Comparison of ENCODE assay signal across 22 mouse cellular contexts in genomic region chr3:37290881-37291541, GRCm38 (mm10). TPM values are rescaled to one million over a fixed set of nuclear protein-coding genes. Genes with fewer than 3 reads are reported as not detected.
A peak's percentile ranks its signal among the peaks of the same experiment; 100 is the strongest.
DNase-seq lines count a peak whose midpoint lies in the region; ATAC-seq and TF ChIP-seq lines count a peak whose summit lies in the region.
"Had no signal": no experiment of that assay in that cellular context is flagged by ENCODE, and none has a peak within 500 bp of the region (broad histone marks: within the 10 kb centered on the region; RNA-seq: fewer than 3 reads in every experiment).

No protein-coding gene starts in this region.

- no peak overlapping the region for H3K4me2 ChIP-seq in hindbrain, embryonic 14.5 days (replicated peaks)
- no peak overlapping the region for H3K4me2 ChIP-seq in midbrain, embryonic 13.5 days (replicated peaks)
- no peak overlapping the region for H3K4me2 ChIP-seq in midbrain, embryonic 11.5 days
- no peak overlapping the region for H3K4me2 ChIP-seq in forebrain, postnatal 0 days (ENCODE audit: low read depth)
- H3K4me2 ChIP-seq: heart, embryonic 13.5 days; limb, embryonic 13.5 days had no signal

- H3K9ac ChIP-seq in hindbrain, embryonic 14.5 days = no peak overlapping the region
- no peak overlapping the region for H3K9ac ChIP-seq in midbrain, embryonic 13.5 days (replicated peaks)
- no peak overlapping the region for H3K9ac ChIP-seq in midbrain, embryonic 11.5 days (ENCODE audit: low read length)
- H3K9ac ChIP-seq in forebrain, postnatal 0 days = no peak overlapping the region
- H3K9ac ChIP-seq: heart, embryonic 13.5 days; limb, embryonic 13.5 days had no signal

- H3K27me3 ChIP-seq in hindbrain, embryonic 14.5 days (ENCODE audit: control insufficient read depth, insufficient read depth, low read length) = no peaks in the 10 kb centered on the region
- no peaks in the 10 kb centered on the region for H3K27me3 ChIP-seq in hindbrain, embryonic 10.5 days (ENCODE audit: insufficient read depth, poor library complexity, severe bottlenecking)
- H3K27me3 ChIP-seq in midbrain, embryonic 13.5 days = no peaks in the 10 kb centered on the region
- H3K27me3 ChIP-seq in midbrain, embryonic 11.5 days (ENCODE audit: control insufficient read depth, insufficient read depth, low read length) = no peaks in the 10 kb centered on the region
- H3K27me3 ChIP-seq in forebrain, postnatal 0 days (ENCODE audit: insufficient read depth, low read length) = no peaks in the 10 kb centered on the region
- H3K27me3 ChIP-seq: heart, embryonic 13.5 days; limb, embryonic 13.5 days had no signal

- no peaks in the 10 kb centered on the region for H3K4me1 ChIP-seq in hindbrain, embryonic 14.5 days (replicated peaks; ENCODE audit: control insufficient read depth, insufficient read depth, low read length)
- H3K4me1 ChIP-seq in hindbrain, embryonic 10.5 days (replicated peaks) = peaks cover 9% of the 10 kb centered on the region
- H3K4me1 ChIP-seq in midbrain, embryonic 13.5 days (replicated peaks) = peaks cover 6% of the 10 kb centered on the region
- no peaks in the 10 kb centered on the region; the same call in 1 of the 2 replicates for H3K4me1 ChIP-seq in midbrain, embryonic 11.5 days (ENCODE audit: control insufficient read depth, insufficient read depth, low read length)
- no peaks in the 10 kb centered on the region for H3K4me1 ChIP-seq in forebrain, postnatal 0 days (ENCODE audit: insufficient read depth)
- H3K4me1 ChIP-seq: heart, embryonic 13.5 days; limb, embryonic 13.5 days had no signal

- no peaks in the 10 kb centered on the region for H3K36me3 ChIP-seq in hindbrain, embryonic 14.5 days (replicated peaks; ENCODE audit: control insufficient read depth, insufficient read depth)
- no peaks in the 10 kb centered on the region for H3K36me3 ChIP-seq in hindbrain, embryonic 10.5 days
- H3K36me3 ChIP-seq in midbrain, embryonic 13.5 days = no peaks in the 10 kb centered on the region
- no peaks in the 10 kb centered on the region for H3K36me3 ChIP-seq in midbrain, embryonic 11.5 days (ENCODE audit: control insufficient read depth, insufficient read depth, low read length)
- H3K36me3 ChIP-seq in forebrain, postnatal 0 days (ENCODE audit: insufficient read depth) = no peaks in the 10 kb centered on the region
- H3K36me3 ChIP-seq: heart, embryonic 13.5 days; limb, embryonic 13.5 days had no signal

- ATAC-seq in hindbrain, embryonic 14.5 days (ENCODE audit: low FRiP score) = peak; percentile 34; the same call in 1 of the 2 replicates
- 0 out of 2 replicates have a peak, but pooled peaks have one; percentile 58 for ATAC-seq in midbrain, embryonic 13.5 days
- ATAC-seq in midbrain, embryonic 11.5 days (ENCODE audit: low FRiP score) = no peak
- ATAC-seq in forebrain, postnatal 0 days = peak; percentile 69
- peak; percentile 37; the same call in 1 of the 2 replicates for ATAC-seq in megakaryocyte progenitor cell, adult 5-6 weeks (replicated peaks; ENCODE audit: poor library complexity)
- ATAC-seq: CD4-positive, CD25-positive, alpha-beta regulatory T cell, adult 4 months had no signal

- H3K4me3 ChIP-seq in hindbrain, embryonic 14.5 days (replicated peaks; ENCODE audit: low read length) = no peak overlapping the region
- no peak overlapping the region for H3K4me3 ChIP-seq in hindbrain, embryonic 10.5 days
- H3K4me3 ChIP-seq in midbrain, embryonic 13.5 days (replicated peaks) = no peak overlapping the region
- H3K4me3 ChIP-seq in midbrain, embryonic 11.5 days (ENCODE audit: low read depth, low read length) = no peak overlapping the region
- no peak overlapping the region for H3K4me3 ChIP-seq in forebrain, postnatal 0 days (ENCODE audit: low read depth, low read length)
- H3K4me3 ChIP-seq: heart, embryonic 13.5 days; limb, embryonic 13.5 days had no signal

- no peak overlapping the region for H3K27ac ChIP-seq in hindbrain, embryonic 14.5 days
- H3K27ac ChIP-seq in hindbrain, embryonic 10.5 days = no peak overlapping the region
- H3K27ac ChIP-seq in midbrain, embryonic 13.5 days = no peak overlapping the region
- no peak overlapping the region; the same call in 1 of the 2 replicates for H3K27ac ChIP-seq in midbrain, embryonic 11.5 days (ENCODE audit: low read depth, low read length)
- no peak overlapping the region for H3K27ac ChIP-seq in forebrain, postnatal 0 days (ENCODE audit: low read depth, low read length)
- H3K27ac ChIP-seq: heart, embryonic 13.5 days; limb, embryonic 13.5 days; stomach, postnatal 0 days had no signal

- H3K9me3 ChIP-seq in hindbrain, embryonic 14.5 days (ENCODE audit: control insufficient read depth, low read length) = no peaks in the 10 kb centered on the region
- no peaks in the 10 kb centered on the region for H3K9me3 ChIP-seq in hindbrain, embryonic 10.5 days
- H3K9me3 ChIP-seq in midbrain, embryonic 13.5 days = no peaks in the 10 kb centered on the region
- no peaks in the 10 kb centered on the region for H3K9me3 ChIP-seq in midbrain, embryonic 11.5 days (ENCODE audit: control insufficient read depth, low read length)
- H3K9me3 ChIP-seq in forebrain, postnatal 0 days (ENCODE audit: low read length) = no peaks in the 10 kb centered on the region
- H3K9me3 ChIP-seq: heart, embryonic 13.5 days; limb, embryonic 13.5 days had no signal

- TF ChIP-seq CTCF in forebrain, postnatal 0 days (IDR thresholded peaks at IDR 0.05; ENCODE audit: low read depth) = no peak

- no peak for DNase-seq in hindbrain, embryonic 14.5 days (ENCODE audit: low spot score)
- DNase-seq in hindbrain, embryonic 10.5 days (ENCODE audit: low spot score) = no peak
- no peak for DNase-seq in midbrain, embryonic 11.5 days (ENCODE audit: low spot score, missing footprints)
- DNase-seq in forebrain, postnatal 0 days = peak; percentile 17
- no peak for DNase-seq in adrenal gland, adult (ENCODE audit: inconsistent age in 2 of 2, low spot score in 1 of 2)
- DNase-seq: cerebellum, adult 9-10 months; gastrocnemius, postnatal 36 days; kidney, adult 2 months; kidney, postnatal 36 days; spleen, adult 18-20 months; thymus, postnatal 36 days had no signal

- 58% methylated on average over 7 of the region's 7 CpGs for WGBS in hindbrain, embryonic 14.5 days
- 65% methylated on average over 7 of the region's 7 CpGs for WGBS in hindbrain, embryonic 10.5 days
- 63% methylated on average over 7 of the region's 7 CpGs for WGBS in midbrain, embryonic 13.5 days
- WGBS in midbrain, embryonic 11.5 days = 70% methylated on average over 7 of the region's 7 CpGs
- WGBS in forebrain, postnatal 0 days = 59% methylated on average over 7 of the region's 7 CpGs

RNA-seq across cellular contexts. Expression of gene Bbs12, which starts 21.3 kb away (rescaled TPM):
- 5.1 and 5.4 TPM in 2 replicates for polyA plus RNA-seq in hindbrain, embryonic 14.5 days (2014; fragmentation: Nextera tagmentation; extraction: Ambion mirVana)
- polyA plus RNA-seq in hindbrain, embryonic 10.5 days (2016; fragmentation: Nextera tagmentation; extraction: Ambion mirVana) = 5.6 and 7.5 TPM in 2 replicates
- 5.2 and 5.8 TPM in 2 replicates for polyA plus RNA-seq in midbrain, embryonic 13.5 days (2015; fragmentation: Nextera tagmentation; extraction: Ambion mirVana)
- 6.8 and 8.3 TPM in 2 replicates for polyA plus RNA-seq in midbrain, embryonic 11.5 days (2014; fragmentation: Nextera tagmentation; extraction: Ambion mirVana)
- 6.4 TPM in 2 replicates for total RNA-seq in forebrain, postnatal 0 days (2014; rRNA removed)
- 3.5 and 3.8 TPM in 2 replicates for polyA plus RNA-seq in forebrain, postnatal 0 days (2015; fragmentation: Nextera tagmentation; extraction: Ambion mirVana)
- total RNA-seq in megakaryocyte progenitor cell, adult 5-6 weeks (2015) = 3.4 and 6.0 TPM in 2 replicates
- total RNA-seq in megakaryocyte progenitor cell, adult 5-6 weeks (2017) = 6.6 TPM in 2 replicates

RNA-seq across cellular contexts. Expression of gene Cetn4, which starts 21.5 kb away (rescaled TPM):
- 1.5 and 1.7 TPM in 2 replicates for polyA plus RNA-seq in hindbrain, embryonic 14.5 days (2014; fragmentation: Nextera tagmentation; extraction: Ambion mirVana)
- polyA plus RNA-seq in hindbrain, embryonic 10.5 days (2016; fragmentation: Nextera tagmentation; extraction: Ambion mirVana) = 2.0 and 2.4 TPM in 2 replicates
- 2.6 and 3.1 TPM in 2 replicates for polyA plus RNA-seq in midbrain, embryonic 13.5 days (2015; fragmentation: Nextera tagmentation; extraction: Ambion mirVana)
- polyA plus RNA-seq in midbrain, embryonic 11.5 days (2014; fragmentation: Nextera tagmentation; extraction: Ambion mirVana) = 1.1 and 2.5 TPM in 2 replicates
- 1.8 and 5.0 TPM in 2 replicates for total RNA-seq in forebrain, postnatal 0 days (2014; rRNA removed)
- 3.9 and 4.1 TPM in 2 replicates for polyA plus RNA-seq in forebrain, postnatal 0 days (2015; fragmentation: Nextera tagmentation; extraction: Ambion mirVana)
- total RNA-seq in megakaryocyte progenitor cell, adult 5-6 weeks (2015) = 3.8 and 5.2 TPM in 2 replicates
- total RNA-seq in megakaryocyte progenitor cell, adult 5-6 weeks (2017) = 0.62 and 4.2 TPM in 2 replicates

RNA-seq across cellular contexts. Expression of gene Fgf2, which starts 57.1 kb away (rescaled TPM):
- 1.1 and 1.5 TPM in 2 replicates for polyA plus RNA-seq in hindbrain, embryonic 14.5 days (2014; fragmentation: Nextera tagmentation; extraction: Ambion mirVana)
- polyA plus RNA-seq in hindbrain, embryonic 10.5 days (2016; fragmentation: Nextera tagmentation; extraction: Ambion mirVana) = 0.26 and 0.38 TPM in 2 replicates
- 0.35 TPM in 2 replicates for polyA plus RNA-seq in midbrain, embryonic 13.5 days (2015; fragmentation: Nextera tagmentation; extraction: Ambion mirVana)
- polyA plus RNA-seq in midbrain, embryonic 11.5 days (2014; fragmentation: Nextera tagmentation; extraction: Ambion mirVana) = 0.86 and 0.91 TPM in 2 replicates
- 1.2 and 1.5 TPM in 2 replicates for total RNA-seq in forebrain, postnatal 0 days (2014; rRNA removed)
- 0.25 and 0.70 TPM in 2 replicates for polyA plus RNA-seq in forebrain, postnatal 0 days (2015; fragmentation: Nextera tagmentation; extraction: Ambion mirVana)
- total RNA-seq in megakaryocyte progenitor cell, adult 5-6 weeks (2015) = not detected in 2 replicates
- 0.10 and 0.21 TPM in 2 replicates for total RNA-seq in megakaryocyte progenitor cell, adult 5-6 weeks (2017)
- total RNA-seq: megakaryocyte, adult 5-6 weeks had no signal

RNA-seq across cellular contexts. Expression of gene Il21, which starts 58.6 kb away (rescaled TPM):
- polyA plus RNA-seq in hindbrain, embryonic 14.5 days (2014; fragmentation: Nextera tagmentation; extraction: Ambion mirVana) = not detected in 2 replicates
- not detected in 2 replicates for polyA plus RNA-seq in hindbrain, embryonic 10.5 days (2016; fragmentation: Nextera tagmentation; extraction: Ambion mirVana)
- 0.22 TPM in 1 of 2 replicates, not detected in the other for polyA plus RNA-seq in midbrain, embryonic 13.5 days (2015; fragmentation: Nextera tagmentation; extraction: Ambion mirVana)
- polyA plus RNA-seq in midbrain, embryonic 11.5 days (2014; fragmentation: Nextera tagmentation; extraction: Ambion mirVana) = not detected in 2 replicates
- total RNA-seq in forebrain, postnatal 0 days (2014; rRNA removed) = 0.14 TPM in 1 of 2 replicates, not detected in the other
- not detected in 2 replicates for polyA plus RNA-seq in forebrain, postnatal 0 days (2015; fragmentation: Nextera tagmentation; extraction: Ambion mirVana)
- not detected in 2 replicates for total RNA-seq in megakaryocyte progenitor cell, adult 5-6 weeks (2015)
- not detected in 2 replicates for total RNA-seq in megakaryocyte progenitor cell, adult 5-6 weeks (2017)
- total RNA-seq: adrenal gland, postnatal 10 days; gastrocnemius, postnatal 36 days; hematopoietic stem cell, adult 5-6 weeks; megakaryocyte, adult 5-6 weeks; MEL had no signal
- polyA plus RNA-seq: heart, embryonic 13.5 days; kidney, adult 2 months; limb, embryonic 13.5 days; liver, embryonic 16.5 days; stomach, postnatal 0 days had no signal
